Mouse (Mus musculus) heart, adult 18-20 months (tissue): Measurements from ENCODE around the gene Acox1. TPM values are rescaled to one million over a fixed set of nuclear protein-coding genes. Genes with fewer than 3 reads are reported as not detected.

Source experiments
- DNase-seq, 2 experiments: peaks; one replicate each; pipeline ENCODE4 v3.0.0; 2021 to 2022; ENCODE audit warnings: mixed read lengths in 1 of 2
- total RNA-seq, 2 experiments: library from RNA; stranded (reverse); gene quantifications; 2 replicates each; pipeline ENCODE4 v1.2.3; 2021

Gene Acox1
- total RNA-seq, 2 experiments from 2014 or later: 171 to 200 TPM

GRCm38 (mm10) chr11:116167884-116168439 lies 30.9 kb downstream of the Acox1 start, which contains the start of gene Fbf1:
Gene Fbf1, minus strand, starts transcription at chr11:116168166.
- DNase-seq: peak; percentile 97 to 98

- DNase-seq: peak in 1 of 2 experiments; percentile 21
These were observed 31.6 kb downstream of the Acox1 start for GRCm38 (mm10) chr11:116167232-116167631.

GRCm38 (mm10) chr11:116163002-116163401 lies 35.8 kb downstream of the Acox1 start:
- no peak for DNase-seq

GRCm38 (mm10) chr11:116162146-116162545 lies 36.7 kb downstream of the Acox1 start:
- DNase-seq: no peak

- DNase-seq: no peak
These were observed 37.5 kb downstream of the Acox1 start for GRCm38 (mm10) chr11:116161312-116161711.

- DNase-seq: no peak
These were observed 47.9 kb downstream of the Acox1 start for GRCm38 (mm10) chr11:116150960-116151359.

GRCm38 (mm10) chr11:116149341-116149740 lies 49.5 kb downstream of the Acox1 start:
- no peak for DNase-seq

- DNase-seq: no peak
These were observed 50.1 kb downstream of the Acox1 start for GRCm38 (mm10) chr11:116148761-116149221.

GRCm38 (mm10) chr11:116146294-116146985 lies 52.4 kb downstream of the Acox1 start:
- DNase-seq: peak; percentile 28 to 41

- no peak for DNase-seq
These were observed 53.2 kb downstream of the Acox1 start for GRCm38 (mm10) chr11:116145481-116146293.

GRCm38 (mm10) chr11:116143468-116143867 lies 55.4 kb downstream of the Acox1 start:
- no peak for DNase-seq

GRCm38 (mm10) chr11:116142211-116142991 lies 56.4 kb downstream of the Acox1 start:
- DNase-seq: no peak

GRCm38 (mm10) chr11:116138468-116139138 lies 60.2 kb downstream of the Acox1 start, which contains the start of gene Mrpl38:
Gene Mrpl38, minus strand, starts transcription at chr11:116138868.
- DNase-seq: peak; percentile 91 to 94

- no peak for DNase-seq
These were observed 60.8 kb downstream of the Acox1 start for GRCm38 (mm10) chr11:116138096-116138467.

GRCm38 (mm10) chr11:116134171-116134570 lies 64.7 kb downstream of the Acox1 start:
- DNase-seq: no peak

GRCm38 (mm10) chr11:116133497-116133896 lies 65.3 kb downstream of the Acox1 start:
- no peak for DNase-seq

- peak; percentile 37 to 52 for DNase-seq
These were observed 66.2 kb downstream of the Acox1 start for GRCm38 (mm10) chr11:116132366-116133333.

- DNase-seq: peak in 1 of 2 experiments; percentile 24
These were observed 67.3 kb downstream of the Acox1 start for GRCm38 (mm10) chr11:116131349-116132170.
